Mouse (Mus musculus): Measurements from ENCODE around the gene Zbtb49.
A peak's percentile ranks its signal among the peaks of the same experiment; 100 is the strongest.

Gene Zbtb49

GRCm38 (mm10) chr5:38194946-38195345 lies 25.3 kb downstream of the Zbtb49 start:
- DNase-seq = no peak

GRCm38 (mm10) chr5:38190907-38191306 lies 29.4 kb downstream of the Zbtb49 start:
- no peak for DNase-seq

- no peak for DNase-seq
These were observed 33.3 kb downstream of the Zbtb49 start for GRCm38 (mm10) chr5:38187006-38187405.

- no peak for DNase-seq
These were observed 35.5 kb downstream of the Zbtb49 start for GRCm38 (mm10) chr5:38184688-38185285.

- no peak for DNase-seq
These were observed 45.9 kb downstream of the Zbtb49 start for GRCm38 (mm10) chr5:38174256-38174912.

- DNase-seq = no peak
These were observed 46.5 kb downstream of the Zbtb49 start for GRCm38 (mm10) chr5:38173766-38174165.

- no peak for DNase-seq
These were observed 51.8 kb downstream of the Zbtb49 start for GRCm38 (mm10) chr5:38168497-38168896.

- no peak for DNase-seq
These were observed 60.4 kb downstream of the Zbtb49 start, which contains the start of gene Nsg1 for GRCm38 (mm10) chr5:38159634-38160413. Gene Nsg1 (minus strand): TSS chr5:38159907.

GRCm38 (mm10) chr5:38158947-38159633 lies 61.2 kb downstream of the Zbtb49 start:
- peak; percentile 87 for DNase-seq

GRCm38 (mm10) chr5:38158501-38158946 lies 61.7 kb downstream of the Zbtb49 start:
- DNase-seq = peak; percentile 61

GRCm38 (mm10) chr5:38157481-38158020 lies 62.7 kb downstream of the Zbtb49 start:
- peak; percentile 70 for DNase-seq

- peak; percentile 82 for DNase-seq
These were observed 66.6 kb downstream of the Zbtb49 start for GRCm38 (mm10) chr5:38153636-38154035.

GRCm38 (mm10) chr5:38152201-38153108 lies 67.8 kb downstream of the Zbtb49 start:
- DNase-seq = peak; percentile 67

GRCm38 (mm10) chr5:38151264-38151663 lies 69.0 kb downstream of the Zbtb49 start:
- peak; percentile 58 for DNase-seq

GRCm38 (mm10) chr5:38146524-38146923 lies 73.7 kb downstream of the Zbtb49 start:
- no peak for DNase-seq

GRCm38 (mm10) chr5:38140893-38141292 lies 79.4 kb downstream of the Zbtb49 start:
- no peak for DNase-seq

All from cerebellum, adult 11-12 months (tissue).